Comparison of ENCODE assay signal across 10 mouse cellular contexts in genomic region chr11:11830884-11831495, GRCm38 (mm10). TPM values are rescaled to one million over a fixed set of nuclear protein-coding genes. Genes with fewer than 3 reads are reported as not detected.
DNase-seq lines count a peak whose midpoint lies in the region; ATAC-seq and TF ChIP-seq lines count a peak whose summit lies in the region.
"Had no signal": no experiment of that assay in that cellular context is flagged by ENCODE, and none has a peak within 500 bp of the region (broad histone marks: within the 10 kb centered on the region; RNA-seq: fewer than 3 reads in every experiment).

No protein-coding gene starts in this region.

- no peak overlapping the region for H3K9ac ChIP-seq in hindbrain, embryonic 11.5 days (ENCODE audit: low read depth, low read length)
- no peak overlapping the region for H3K9ac ChIP-seq in hindbrain, postnatal 0 days (replicated peaks; ENCODE audit: low read length)
- peak overlapping the region; percentile 35; the same call in 1 of the 2 replicates for H3K9ac ChIP-seq in ES-Bruce4 (ENCODE audit: low read depth, poor library complexity, severe bottlenecking)
- H3K9ac ChIP-seq in embryonic facial prominence, embryonic 12.5 days = no peak overlapping the region
- no peak overlapping the region for H3K9ac ChIP-seq in limb, embryonic 15.5 days
- H3K9ac ChIP-seq: neural tube, embryonic 12.5 days had no signal

- H3K27ac ChIP-seq in hindbrain, embryonic 11.5 days (ENCODE audit: low read depth, low read length) = peak overlapping the region; percentile 39
- H3K27ac ChIP-seq in hindbrain, postnatal 0 days = no peak overlapping the region
- H3K27ac ChIP-seq in ES-Bruce4 (ENCODE audit: insufficient read depth, low read length) = peak overlapping the region; percentile 37
- H3K27ac ChIP-seq in embryonic facial prominence, embryonic 12.5 days = peak overlapping the region; percentile 97
- H3K27ac ChIP-seq in limb, embryonic 15.5 days = peak overlapping the region; percentile 77

- no peak overlapping the region for H3K4me2 ChIP-seq in hindbrain, embryonic 11.5 days (replicated peaks; ENCODE audit: low read depth, low read length)
- H3K4me2 ChIP-seq in hindbrain, postnatal 0 days (ENCODE audit: low read depth, low read length) = no peak overlapping the region
- no peak overlapping the region for H3K4me2 ChIP-seq in embryonic facial prominence, embryonic 12.5 days (replicated peaks)
- H3K4me2 ChIP-seq in limb, embryonic 15.5 days = no peak overlapping the region

- no peaks in the 10 kb centered on the region for H3K36me3 ChIP-seq in hindbrain, embryonic 11.5 days (ENCODE audit: control insufficient read depth, insufficient read depth, low read length)
- no peaks in the 10 kb centered on the region for H3K36me3 ChIP-seq in hindbrain, postnatal 0 days (ENCODE audit: insufficient read depth, low read length)
- H3K36me3 ChIP-seq in ES-Bruce4 (ENCODE audit: control insufficient read depth, insufficient read depth, low read length, poor library complexity, severe bottlenecking) = no peaks in the 10 kb centered on the region; the same call in 1 of the 2 replicates
- H3K36me3 ChIP-seq in embryonic facial prominence, embryonic 12.5 days = no peaks in the 10 kb centered on the region
- no peaks in the 10 kb centered on the region for H3K36me3 ChIP-seq in limb, embryonic 15.5 days
- H3K36me3 ChIP-seq: neural tube, embryonic 12.5 days had no signal

- 36% methylated on average over 12 of the region's 12 CpGs for WGBS in hindbrain, embryonic 11.5 days
- 48% methylated on average over 12 of the region's 12 CpGs for WGBS in hindbrain, postnatal 0 days
- WGBS in embryonic facial prominence, embryonic 12.5 days = 24% methylated on average over 12 of the region's 12 CpGs
- 22% methylated on average over 12 of the region's 12 CpGs for WGBS in limb, embryonic 15.5 days

- TF ChIP-seq CTCF in hindbrain, postnatal 0 days (IDR thresholded peaks at IDR 0.05; ENCODE audit: low read depth) = no peak
- TF ChIP-seq CTCF in ES-Bruce4 (IDR thresholded peaks at IDR 0.05; ENCODE audit: low read depth, low read length) = no peak

- peaks cover 20% of the 10 kb centered on the region for H3K4me1 ChIP-seq in hindbrain, embryonic 11.5 days (replicated peaks; ENCODE audit: control insufficient read depth, insufficient read depth, low read length)
- no peaks in the 10 kb centered on the region for H3K4me1 ChIP-seq in hindbrain, postnatal 0 days (ENCODE audit: insufficient read depth, low read length)
- peaks cover 8% of the 10 kb centered on the region for H3K4me1 ChIP-seq in ES-Bruce4 (ENCODE audit: control insufficient read depth, insufficient read depth, low read length)
- peaks cover 56% of the 10 kb centered on the region for H3K4me1 ChIP-seq in embryonic facial prominence, embryonic 12.5 days
- peaks cover 55% of the 10 kb centered on the region for H3K4me1 ChIP-seq in limb, embryonic 15.5 days

- DNase-seq in hindbrain, embryonic 11.5 days (ENCODE audit: low spot score) = no peak
- no peak for DNase-seq in hindbrain, postnatal 0 days (ENCODE audit: low spot score)
- no peak for DNase-seq in cerebellum, postnatal 4 days (ENCODE audit: low spot score in 2 of 2)
- no peak for DNase-seq in testis, postnatal 14 days (ENCODE audit: low spot score)
- DNase-seq: right cerebral cortex, postnatal 25 days; thymus, adult 18-20 months had no signal

- TF ChIP-seq EP300 in ES-Bruce4 (IDR thresholded peaks at IDR 0.05; ENCODE audit: insufficient read depth, low read depth, low read length) = no peak

- no peak overlapping the region for H3K4me3 ChIP-seq in hindbrain, embryonic 11.5 days (ENCODE audit: low read depth, low read length)
- no peak overlapping the region for H3K4me3 ChIP-seq in hindbrain, postnatal 0 days (ENCODE audit: low read length)
- H3K4me3 ChIP-seq in ES-Bruce4 (ENCODE audit: low read depth, low read length) = no peak overlapping the region
- H3K4me3 ChIP-seq in embryonic facial prominence, embryonic 12.5 days = no peak overlapping the region
- no peak overlapping the region for H3K4me3 ChIP-seq in limb, embryonic 15.5 days
- H3K4me3 ChIP-seq: neural tube, embryonic 12.5 days had no signal

- no peak for TF ChIP-seq POLR2A in ES-Bruce4 (IDR thresholded peaks at IDR 0.05; ENCODE audit: insufficient read depth, low read length)

- H3K9me3 ChIP-seq in hindbrain, embryonic 11.5 days (ENCODE audit: control insufficient read depth, low read length) = no peaks in the 10 kb centered on the region
- no peaks in the 10 kb centered on the region for H3K9me3 ChIP-seq in hindbrain, postnatal 0 days (ENCODE audit: low read length)
- H3K9me3 ChIP-seq in ES-Bruce4 (replicated peaks; ENCODE audit: control insufficient read depth, insufficient read depth, low read length, poor library complexity, severe bottlenecking) = peaks cover 23% of the 10 kb centered on the region
- no peaks in the 10 kb centered on the region for H3K9me3 ChIP-seq in embryonic facial prominence, embryonic 12.5 days
- no peaks in the 10 kb centered on the region for H3K9me3 ChIP-seq in limb, embryonic 15.5 days
- H3K9me3 ChIP-seq: neural tube, embryonic 12.5 days had no signal

- no peak for ATAC-seq in hindbrain, embryonic 11.5 days (ENCODE audit: low FRiP score)
- no peak for ATAC-seq in hindbrain, postnatal 0 days
- no peak for ATAC-seq in embryonic facial prominence, embryonic 12.5 days (ENCODE audit: insufficient number of reproducible peaks, insufficient read depth, low FRiP score, low TSS enrichment)
- no peak for ATAC-seq in limb, embryonic 15.5 days (ENCODE audit: insufficient number of reproducible peaks, low FRiP score, low TSS enrichment, low read depth)

- H3K27me3 ChIP-seq in hindbrain, embryonic 11.5 days (ENCODE audit: control insufficient read depth, insufficient read depth, low read length) = no peaks in the 10 kb centered on the region
- H3K27me3 ChIP-seq in hindbrain, postnatal 0 days (ENCODE audit: insufficient read depth, low read length) = no peaks in the 10 kb centered on the region
- no peaks in the 10 kb centered on the region for H3K27me3 ChIP-seq in ES-Bruce4 (ENCODE audit: control insufficient read depth, insufficient read depth, low read length, poor library complexity, severe bottlenecking)
- no peaks in the 10 kb centered on the region for H3K27me3 ChIP-seq in embryonic facial prominence, embryonic 12.5 days
- H3K27me3 ChIP-seq in limb, embryonic 15.5 days = no peaks in the 10 kb centered on the region
- H3K27me3 ChIP-seq: neural tube, embryonic 12.5 days had no signal

RNA-seq across cellular contexts. Expression of gene Fignl1, which starts 22.2 kb away (rescaled TPM):
- 66.4 and 73.5 TPM in 2 replicates for polyA plus RNA-seq in hindbrain, embryonic 11.5 days (2014; fragmentation: Nextera tagmentation; extraction: Ambion mirVana)
- total RNA-seq in hindbrain, postnatal 0 days (2014; rRNA removed) = 10.7 and 11.3 TPM in 2 replicates
- polyA plus RNA-seq in hindbrain, postnatal 0 days (2015; fragmentation: Nextera tagmentation; extraction: Ambion mirVana) = 7.0 and 8.8 TPM in 2 replicates
- polyA plus RNA-seq in ES-Bruce4 (2011; ENCODE audit: insufficient read depth, insufficient read length, low read depth, missing spikeins) = 89.3 and 93.2 TPM in 2 replicates
- polyA plus RNA-seq in embryonic facial prominence, embryonic 12.5 days (2016; fragmentation: Nextera tagmentation; extraction: Ambion mirVana) = 66.9 and 71.1 TPM in 2 replicates
- 41.8 and 43.2 TPM in 2 replicates for polyA plus RNA-seq in limb, embryonic 15.5 days (2015; fragmentation: Nextera tagmentation; extraction: Ambion mirVana)
